Mouse (Mus musculus) heart, postnatal 0 days (tissue): ENCODE results near the gene Arl8a. TPM values are rescaled to one million over a fixed set of nuclear protein-coding genes. Genes with fewer than 3 reads are reported as not detected.

ENCODE experiments used
- ATAC-seq: fragments of 200-750 bp; cut with Nextera tagmentation; 2 replicates; pipeline ENCODE4 v1.8.0; 2017; ENCODE audit warnings: low read depth, moderate number of reproducible peaks, moderate library complexity; ENCODE audit not compliant: insufficient read depth
- DNase-seq: peaks from one replicate; pipeline ENCODE4 v3.0.0-alpha.2; 2016; ENCODE audit warnings: low spot score
- H3K27ac ChIP-seq: fragments of 300-500 bp; sonication (generic); 2 replicates; pipeline ENCODE4 v1.5.1; 2014; ENCODE audit warnings: low read depth, mild to moderate bottlenecking
- H3K27me3 ChIP-seq: fragments of 300-500 bp; sonication (generic); 2 replicates; pipeline ENCODE4 v1.6.1; 2014; ENCODE audit warnings: low read length, mixed read lengths; ENCODE audit not compliant: control insufficient read depth, insufficient read depth
- H3K36me3 ChIP-seq: fragments of 300-500 bp; sonication (generic); replicated peaks from 2 replicates; pipeline ENCODE4 v1.6.1; 2014; ENCODE audit warnings: low read length, mixed read lengths; ENCODE audit not compliant: control insufficient read depth, insufficient read depth
- H3K4me1 ChIP-seq: fragments of 300-500 bp; sonication (generic); 2 replicates; pipeline ENCODE4 v1.6.1; 2014; ENCODE audit warnings: antibody characterized with exemption; ENCODE audit not compliant: control insufficient read depth, insufficient read depth
- H3K4me2 ChIP-seq: fragments of 300-500 bp; sonication (generic); 2 replicates; pipeline ENCODE4 v1.6.1; 2014; ENCODE audit warnings: low read depth, mild to moderate bottlenecking, low read length, moderate library complexity
- H3K4me3 ChIP-seq: fragments of 300-500 bp; sonication (generic); 2 replicates; pipeline ENCODE4 v1.5.1; 2014; ENCODE audit warnings: low read depth, low read length
- H3K9ac ChIP-seq: fragments of 300-500 bp; sonication (generic); replicated peaks from 2 replicates; pipeline ENCODE4 v1.6.1; 2014; ENCODE audit warnings: low read depth, low read length, mixed read lengths
- H3K9me3 ChIP-seq: fragments of 300-500 bp; sonication (generic); replicated peaks from 2 replicates; pipeline ENCODE4 v1.6.1; 2016; ENCODE audit warnings: low read length; ENCODE audit not compliant: control insufficient read depth
- CTCF ChIP-seq: IDR thresholded peaks from 2 replicates; pipeline ENCODE4 v1.5.1; 2016; ENCODE audit warnings: antibody characterized with exemption, control low read depth, low read depth
- EP300 ChIP-seq: IDR thresholded peaks from 2 replicates; pipeline ENCODE4 v1.6.1; 2016; ENCODE audit warnings: antibody characterized with exemption, low read depth
- WGBS: fragments of 180-500 bp; shearing (Covaris S2); extraction: QIAGEN DNeasy Blood & Tissue Kit; methylation state at CpG from one replicate; pipeline ENCODE4 v1.1.7; 2014; 5-methylcytosine and 5-hydroxymethylcytosine counted together
- polyA plus RNA-seq: library from polyadenylated mRNA; unstranded; fragments of >200 nt; fragmentation: Nextera tagmentation; extraction: Ambion mirVana; gene quantifications from 2 replicates; pipeline ENCODE4 v1.2.1, GENCODE M21; 2015
- total RNA-seq: library from RNA; depleted of rRNA; stranded (reverse); fragments of >200 nt; gene quantifications from 2 replicates; pipeline ENCODE4 v1.2.3, GENCODE M21; 2014; ENCODE audit warnings: low replicate concordance

Gene Arl8a
- total and polyA plus RNA-seq, 2 experiments from 2014 or later: 35.3 to 43.4 TPM

GRCm38 (mm10) chr1:135177724-135178123 lies 31.1 kb downstream of the Arl8a start:
- Histone ChIP-seq H3K9ac (no peak overlapping the region), H3K4me2 (no peak overlapping the region), H3K4me1 (peaks cover under 1% of the 10 kb centered on the region; the same call in 1 of the 2 replicates), H3K27me3 (peaks cover 44% of the 10 kb centered on the region), H3K4me3 (no peak overlapping the region), H3K27ac (no peak overlapping the region), H3K36me3 (no peaks in the 10 kb centered on the region), H3K9me3 (no peaks in the 10 kb centered on the region)
- TF ChIP-seq CTCF: no peak
- TF ChIP-seq EP300: no peak
- ATAC-seq (no peak), DNase-seq (no peak)
- WGBS: 94% methylated on average over 3 of the region's 3 CpGs

- ATAC-seq (no peak), DNase-seq (no peak)
- no peak overlapping the region for H3K4me3 ChIP-seq
- WGBS: 87% methylated on average over 7 of the region's 7 CpGs
- H3K4me1 ChIP-seq: peaks cover 8% of the 10 kb centered on the region
- no peak overlapping the region for H3K27ac ChIP-seq
- no peaks in the 10 kb centered on the region for H3K36me3 ChIP-seq
- TF ChIP-seq EP300 (no peak), CTCF (no peak)
- no peak overlapping the region for H3K4me2 ChIP-seq
- H3K9ac ChIP-seq: no peak overlapping the region
- no peaks in the 10 kb centered on the region for H3K9me3 ChIP-seq
- peaks cover 41% of the 10 kb centered on the region for H3K27me3 ChIP-seq
Measured at GRCm38 (mm10) chr1:135178863-135179262, 32.2 kb downstream of the Arl8a start.

GRCm38 (mm10) chr1:135180830-135181229 lies 34.2 kb downstream of the Arl8a start:
- Histone ChIP-seq H3K36me3 (no peaks in the 10 kb centered on the region), H3K27me3 (peaks cover 35% of the 10 kb centered on the region), H3K9me3 (no peaks in the 10 kb centered on the region), H3K27ac (no peak overlapping the region), H3K4me3 (no peak overlapping the region), H3K4me2 (no peak overlapping the region), H3K9ac (no peak overlapping the region), H3K4me1 (peaks cover 8% of the 10 kb centered on the region)
- WGBS: 62% methylated on average over 10 of the region's 10 CpGs
- TF ChIP-seq EP300 (no peak), CTCF (no peak)
- DNase-seq: no peak
- no peak for ATAC-seq

- ATAC-seq: no peak
- Histone ChIP-seq H3K27ac (no peak overlapping the region), H3K4me1 (peaks cover 8% of the 10 kb centered on the region), H3K27me3 (peaks cover 40% of the 10 kb centered on the region), H3K9me3 (no peaks in the 10 kb centered on the region), H3K9ac (no peak overlapping the region), H3K4me2 (no peak overlapping the region), H3K36me3 (no peaks in the 10 kb centered on the region), H3K4me3 (no peak overlapping the region)
- TF ChIP-seq EP300: no peak
- TF ChIP-seq CTCF: no peak
- DNase-seq: no peak
- WGBS: 74% methylated on average over 4 of the region's 4 CpGs
Measured at GRCm38 (mm10) chr1:135181275-135181674, 34.7 kb downstream of the Arl8a start.

GRCm38 (mm10) chr1:135181880-135182623 lies 35.4 kb downstream of the Arl8a start:
- Histone ChIP-seq H3K4me3 (no peak overlapping the region), H3K9me3 (no peaks in the 10 kb centered on the region), H3K9ac (no peak overlapping the region), H3K4me2 (no peak overlapping the region), H3K27ac (no peak overlapping the region), H3K4me1 (peaks cover 8% of the 10 kb centered on the region), H3K27me3 (peaks cover 47% of the 10 kb centered on the region), H3K36me3 (no peaks in the 10 kb centered on the region)
- ATAC-seq (no peak), DNase-seq (no peak)
- TF ChIP-seq EP300: no peak
- TF ChIP-seq CTCF: no peak
- WGBS: 65% methylated on average over 8 of the region's 8 CpGs

GRCm38 (mm10) chr1:135182975-135183374 lies 36.4 kb downstream of the Arl8a start:
- WGBS: 60% methylated on average over 3 of the region's 3 CpGs
- TF ChIP-seq CTCF (no peak), EP300 (no peak)
- no peak for ATAC-seq
- Histone ChIP-seq H3K9ac (no peak overlapping the region), H3K27ac (no peak overlapping the region), H3K4me2 (no peak overlapping the region), H3K36me3 (no peaks in the 10 kb centered on the region), H3K9me3 (no peaks in the 10 kb centered on the region), H3K4me1 (peaks cover 8% of the 10 kb centered on the region), H3K27me3 (peaks cover 47% of the 10 kb centered on the region), H3K4me3 (no peak overlapping the region)
- no peak for DNase-seq
